Mouse (Mus musculus) C2C12 (cell line): ENCODE data around the gene Soat1.

ENCODE experiments used
- CEBPB ChIP-seq: IDR thresholded peaks from one replicate; pipeline ENCODE4 v1.6.1; 2011; ENCODE audit warnings: low read depth, mild to moderate bottlenecking, control low read depth, moderate library complexity
- CTCF ChIP-seq: IDR thresholded peaks from one replicate; pipeline ENCODE4 v1.5.1; 2011; ENCODE audit not compliant: control insufficient read depth, insufficient read depth, insufficient read length
- FOSL1 ChIP-seq: IDR thresholded peaks from one replicate; pipeline ENCODE4 v1.8.0; 2011; ENCODE audit warnings: mild to moderate bottlenecking, low read length; ENCODE audit not compliant: poor library complexity, insufficient read depth, severe bottlenecking
- MAX ChIP-seq: IDR thresholded peaks from one replicate; pipeline ENCODE4 v1.6.1; 2011; ENCODE audit warnings: mild to moderate bottlenecking, control low read depth
- MYOD1 ChIP-seq: IDR thresholded peaks from one replicate; pipeline ENCODE4 v1.6.1; 2011; ENCODE audit warnings: low read depth; ENCODE audit not compliant: control insufficient read depth, insufficient read length
- MYOG ChIP-seq: IDR thresholded peaks from one replicate; pipeline ENCODE4 v1.6.1; 2011; ENCODE audit not compliant: control insufficient read depth, insufficient read length; ENCODE audit errors: extremely low read depth

GRCm38 (mm10) chr1:156473961-156474503 is at the start of gene Soat1:
- no peak for TF ChIP-seq CTCF
- no peak for TF ChIP-seq MYOD1
- TF ChIP-seq FOSL1: no peak
- no peak for TF ChIP-seq MYOG
- TF ChIP-seq CEBPB: no peak
- TF ChIP-seq MAX: no peak
